Mouse (Mus musculus): ENCODE data around the gene Tmem9b. TPM values are rescaled to one million over a fixed set of nuclear protein-coding genes. Genes with fewer than 3 reads are reported as not detected.

Gene Tmem9b
- polyA plus RNA-seq, 1 experiment from 2014 or later = 132 TPM

DNA sequence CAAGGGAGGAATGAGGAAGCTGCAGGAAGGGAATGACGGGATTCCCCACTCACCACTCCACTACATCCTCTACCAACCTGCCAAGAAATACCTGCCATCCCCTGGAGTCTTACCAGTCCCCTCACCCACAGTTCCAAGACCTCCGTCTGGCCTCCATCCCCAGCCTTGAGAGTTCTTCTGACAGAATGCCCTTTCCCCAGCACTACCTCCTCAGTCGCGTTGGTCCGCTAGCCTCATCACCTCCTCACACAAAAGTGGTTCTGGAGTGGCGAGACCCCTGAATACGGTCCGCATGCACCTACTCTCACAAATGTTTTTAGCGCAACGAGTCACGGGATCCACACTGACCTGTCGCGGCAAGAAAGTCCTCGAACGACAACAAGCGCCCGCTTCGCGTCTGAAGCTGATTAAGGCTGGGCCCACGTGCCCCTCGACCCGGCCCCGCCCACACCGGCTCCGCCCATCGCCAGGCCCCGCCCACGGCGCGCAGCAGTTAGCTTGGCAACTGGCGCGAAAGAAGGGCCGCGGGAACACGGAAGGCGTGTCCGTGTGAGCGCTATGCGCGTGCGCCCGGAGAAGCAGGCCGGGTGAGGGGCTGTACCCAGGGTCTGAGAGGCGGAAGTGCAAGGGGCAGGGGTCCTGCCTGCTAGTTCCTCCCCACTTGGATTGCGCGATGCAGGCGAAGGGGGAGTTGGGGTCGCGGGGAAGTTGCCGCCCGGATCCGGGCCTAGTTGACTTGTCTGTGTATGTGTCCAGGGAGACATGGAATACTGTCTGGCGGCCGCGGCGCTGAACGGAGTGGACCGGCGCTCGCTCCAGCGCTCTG lies 49.3 kb downstream of the Tmem9b start, which contains the start of the genes St5 and Akip1:
Gene St5 (minus strand): TSS at position 416 of the 826 bp plus-strand sequence.
Gene Akip1 (plus strand): TSS at position 501 of the 826 bp plus-strand sequence.
- ATAC-seq (ENCODE audit: low FRiP score, low TSS enrichment) = peak; percentile 98
- peak within 1 kb of the TSS; percentile 59 for H3K9ac ChIP-seq (replicated peaks; ENCODE audit: low read length)
- no peaks in the 10 kb centered on the region for H3K9me3 ChIP-seq (ENCODE audit: control insufficient read depth, low read length)
- DNase-seq = peak; percentile 95
- peak within 1 kb of the TSS; percentile 72 for H3K4me2 ChIP-seq (ENCODE audit: low read length)
- H3K4me3 ChIP-seq (replicated peaks; ENCODE audit: low read depth, low read length) = peak within 1 kb of the TSS; percentile 63
- no peaks in the 10 kb centered on the region for H3K4me1 ChIP-seq (ENCODE audit: control insufficient read depth, insufficient read depth, low read length)
- peak within 1 kb of the TSS; percentile 21; the same call in 1 of the 2 replicates for H3K27ac ChIP-seq (replicated peaks; ENCODE audit: low read depth, low read length)
- H3K36me3 ChIP-seq (ENCODE audit: control insufficient read depth, insufficient read depth, low read length) = 0 out of 2 replicates have a peak, but pooled peaks cover 2% of the 10 kb centered on the region
- WGBS = under 1% methylated on average over 61 of the region's 61 CpGs
- H3K27me3 ChIP-seq (ENCODE audit: control insufficient read depth, insufficient read depth, low read length) = no peaks in the 10 kb centered on the region

DNA sequence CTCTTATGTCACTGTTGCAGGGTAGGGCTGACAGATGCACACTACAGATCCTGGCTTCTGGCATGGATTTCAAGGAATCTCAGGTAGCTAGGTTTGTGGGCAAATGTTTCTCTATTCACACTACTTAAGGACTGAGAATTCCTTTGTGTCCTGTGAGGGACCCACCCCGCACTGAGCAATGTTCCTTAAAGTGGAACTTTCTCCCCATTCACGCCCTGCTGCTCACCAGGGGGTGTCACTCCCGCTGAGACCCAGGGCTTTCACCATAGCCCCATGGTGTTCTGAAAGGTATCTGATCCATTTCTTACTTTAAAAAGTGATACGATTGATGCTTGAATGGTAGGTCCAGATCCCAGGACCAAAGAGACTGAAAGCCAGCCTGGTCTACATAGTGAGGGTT lies 50.0 kb downstream of the Tmem9b start:
- Histone ChIP-seq H3K4me3 (replicated peaks; ENCODE audit: low read depth, low read length) (peak overlapping the region; percentile 63), H3K27me3 (ENCODE audit: control insufficient read depth, insufficient read depth, low read length) (no peaks in the 10 kb centered on the region), H3K36me3 (ENCODE audit: control insufficient read depth, insufficient read depth, low read length) (no peaks in the 10 kb centered on the region), H3K9ac (replicated peaks; ENCODE audit: low read length) (no peak overlapping the region), H3K9me3 (ENCODE audit: control insufficient read depth, low read length) (no peaks in the 10 kb centered on the region), H3K27ac (replicated peaks; ENCODE audit: low read depth, low read length) (no peak overlapping the region), H3K4me1 (ENCODE audit: control insufficient read depth, insufficient read depth, low read length) (no peaks in the 10 kb centered on the region), H3K4me2 (ENCODE audit: low read length) (peak overlapping the region; percentile 72)
- DNase-seq (no peak), ATAC-seq (ENCODE audit: low FRiP score, low TSS enrichment) (no peak)
- 33% methylated on average over 4 of the region's 4 CpGs for WGBS

DNA sequence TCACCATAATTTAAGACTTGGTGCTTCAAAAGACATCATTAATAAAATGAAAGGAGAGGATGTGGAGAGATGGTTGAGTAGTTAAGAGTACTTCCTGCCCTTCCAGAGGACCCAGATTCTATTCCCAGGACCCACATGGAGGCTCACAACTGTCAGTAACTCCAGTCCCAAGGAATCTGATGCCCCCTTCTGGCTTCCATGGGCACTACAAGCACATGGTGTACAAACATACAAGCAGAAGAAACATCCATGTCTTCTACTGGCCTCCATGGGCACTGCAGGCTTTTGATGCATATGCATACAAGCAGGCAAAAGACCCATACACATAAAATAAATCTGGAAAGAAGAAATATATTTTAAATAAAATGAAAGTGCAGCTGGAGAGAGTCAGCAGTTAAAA lies 52.5 kb downstream of the Tmem9b start:
- Histone ChIP-seq H3K4me3 (replicated peaks; ENCODE audit: low read depth, low read length) (no peak overlapping the region), H3K9ac (replicated peaks; ENCODE audit: low read length) (no peak overlapping the region), H3K27ac (replicated peaks; ENCODE audit: low read depth, low read length) (no peak overlapping the region), H3K4me1 (ENCODE audit: control insufficient read depth, insufficient read depth, low read length) (no peaks in the 10 kb centered on the region), H3K9me3 (ENCODE audit: control insufficient read depth, low read length) (no peaks in the 10 kb centered on the region), H3K4me2 (ENCODE audit: low read length) (no peak overlapping the region), H3K27me3 (ENCODE audit: control insufficient read depth, insufficient read depth, low read length) (no peaks in the 10 kb centered on the region), H3K36me3 (ENCODE audit: control insufficient read depth, insufficient read depth, low read length) (no peaks in the 10 kb centered on the region)
- DNase-seq (no peak), ATAC-seq (ENCODE audit: low FRiP score, low TSS enrichment) (no peak)

DNA sequence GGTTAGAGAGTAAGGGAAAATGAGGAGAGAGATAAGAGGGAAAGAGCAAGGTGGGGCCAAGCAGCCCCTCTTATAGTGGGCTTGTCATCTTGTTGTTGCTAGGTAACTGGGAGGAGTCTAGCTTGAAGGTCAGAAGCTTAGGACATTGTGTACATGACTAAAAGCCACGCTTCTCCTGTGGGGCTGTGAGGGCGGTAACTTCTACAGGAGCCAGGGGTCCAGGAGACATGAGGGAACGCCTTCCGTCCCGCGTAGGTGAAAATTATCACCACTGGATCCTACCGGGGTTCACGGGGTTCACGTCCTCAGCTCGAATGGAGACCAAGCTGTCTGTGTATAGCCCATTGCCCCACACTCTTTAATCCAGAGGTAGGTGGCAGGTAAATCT lies 57.3 kb downstream of the Tmem9b start:
- Histone ChIP-seq H3K27ac (replicated peaks; ENCODE audit: low read depth, low read length) (no peak overlapping the region), H3K27me3 (ENCODE audit: control insufficient read depth, insufficient read depth, low read length) (no peaks in the 10 kb centered on the region), H3K4me2 (ENCODE audit: low read length) (no peak overlapping the region), H3K4me1 (ENCODE audit: control insufficient read depth, insufficient read depth, low read length) (no peaks in the 10 kb centered on the region), H3K4me3 (replicated peaks; ENCODE audit: low read depth, low read length) (no peak overlapping the region), H3K9me3 (ENCODE audit: control insufficient read depth, low read length) (no peaks in the 10 kb centered on the region), H3K9ac (replicated peaks; ENCODE audit: low read length) (no peak overlapping the region), H3K36me3 (ENCODE audit: control insufficient read depth, insufficient read depth, low read length) (no peaks in the 10 kb centered on the region)
- ATAC-seq (ENCODE audit: low FRiP score, low TSS enrichment) = no peak
- WGBS = 90% methylated on average over 10 of the region's 10 CpGs
- no peak for DNase-seq

DNA sequence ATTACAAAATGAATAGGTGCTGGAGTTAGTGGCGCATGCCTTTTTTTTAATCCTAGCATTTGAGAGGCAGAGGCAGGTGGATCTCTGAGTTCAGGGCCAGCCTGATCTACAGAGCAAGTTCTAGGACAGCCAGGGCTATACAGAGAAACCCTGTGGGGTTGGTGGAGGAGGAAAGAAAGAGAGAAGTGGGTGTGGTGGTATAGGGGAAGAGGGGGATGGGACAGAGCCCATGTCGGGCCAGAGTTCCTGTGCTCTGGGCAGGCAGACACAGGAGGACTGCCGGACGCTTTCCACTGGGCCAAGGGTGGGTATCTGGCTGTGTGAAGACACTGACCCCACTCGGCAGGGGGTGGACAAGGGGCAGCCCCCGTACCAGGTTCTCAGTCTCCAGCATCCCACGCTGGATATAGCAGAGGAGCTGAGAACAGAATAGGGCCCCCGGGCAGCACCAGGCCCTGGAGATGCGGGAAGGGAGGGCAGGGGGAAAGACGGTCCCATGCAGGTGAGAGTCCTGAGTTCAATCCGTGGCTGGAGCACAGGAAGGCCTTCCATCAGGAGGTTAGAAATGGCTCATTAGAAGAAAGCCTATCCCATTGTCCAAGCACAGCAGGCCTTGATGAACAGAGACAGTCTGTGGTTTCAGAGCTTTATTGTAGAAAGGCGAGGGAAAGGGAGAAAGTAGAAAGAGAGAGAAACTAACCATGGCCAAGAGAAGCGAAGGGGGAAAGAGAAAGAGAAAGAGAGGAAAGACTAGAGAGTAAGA lies 57.9 kb downstream of the Tmem9b start:
- ATAC-seq (ENCODE audit: low FRiP score, low TSS enrichment) (no peak), DNase-seq (no peak)
- H3K4me3 ChIP-seq (replicated peaks; ENCODE audit: low read depth, low read length) = no peak overlapping the region
- no peaks in the 10 kb centered on the region for H3K36me3 ChIP-seq (ENCODE audit: control insufficient read depth, insufficient read depth, low read length)
- H3K9me3 ChIP-seq (ENCODE audit: control insufficient read depth, low read length) = no peaks in the 10 kb centered on the region
- no peaks in the 10 kb centered on the region for H3K4me1 ChIP-seq (ENCODE audit: control insufficient read depth, insufficient read depth, low read length)
- WGBS = 81% methylated on average over 13 of the region's 13 CpGs
- H3K4me2 ChIP-seq (ENCODE audit: low read length) = no peak overlapping the region
- H3K9ac ChIP-seq (replicated peaks; ENCODE audit: low read length) = no peak overlapping the region
- no peaks in the 10 kb centered on the region for H3K27me3 ChIP-seq (ENCODE audit: control insufficient read depth, insufficient read depth, low read length)
- H3K27ac ChIP-seq (replicated peaks; ENCODE audit: low read depth, low read length) = no peak overlapping the region

DNA sequence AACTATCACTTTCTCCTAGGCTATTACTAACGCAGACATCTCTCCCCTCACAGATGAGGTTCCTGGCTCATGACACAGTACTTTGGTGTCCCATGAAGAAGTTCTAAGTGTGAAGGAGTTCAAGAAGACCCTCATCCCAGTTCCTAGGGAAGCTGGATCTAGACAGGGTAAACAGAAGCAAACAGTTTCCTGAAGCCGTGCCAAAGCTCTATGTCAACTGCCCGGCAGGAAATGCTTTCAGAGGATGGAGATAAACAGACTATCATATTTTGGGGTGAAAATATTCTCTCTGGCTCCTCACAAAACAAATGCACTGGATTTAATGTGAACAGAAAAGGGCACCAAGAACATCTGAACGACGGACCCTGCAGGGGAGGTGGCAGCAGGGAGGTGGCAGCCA lies 61.7 kb downstream of the Tmem9b start:
- no peaks in the 10 kb centered on the region for H3K36me3 ChIP-seq (ENCODE audit: control insufficient read depth, insufficient read depth, low read length)
- H3K27me3 ChIP-seq (ENCODE audit: control insufficient read depth, insufficient read depth, low read length) = no peaks in the 10 kb centered on the region
- no peak overlapping the region for H3K9ac ChIP-seq (replicated peaks; ENCODE audit: low read length)
- H3K4me2 ChIP-seq (ENCODE audit: low read length) = no peak overlapping the region
- ATAC-seq (ENCODE audit: low FRiP score, low TSS enrichment) (no peak), DNase-seq (no peak)
- H3K27ac ChIP-seq (replicated peaks; ENCODE audit: low read depth, low read length) = no peak overlapping the region
- 86% methylated on average over 5 of the region's 5 CpGs for WGBS
- no peaks in the 10 kb centered on the region for H3K9me3 ChIP-seq (ENCODE audit: control insufficient read depth, low read length)
- H3K4me1 ChIP-seq (ENCODE audit: control insufficient read depth, insufficient read depth, low read length) = 0 out of 2 replicates have a peak, but pooled peaks cover 5% of the 10 kb centered on the region
- H3K4me3 ChIP-seq (replicated peaks; ENCODE audit: low read depth, low read length) = no peak overlapping the region

DNA sequence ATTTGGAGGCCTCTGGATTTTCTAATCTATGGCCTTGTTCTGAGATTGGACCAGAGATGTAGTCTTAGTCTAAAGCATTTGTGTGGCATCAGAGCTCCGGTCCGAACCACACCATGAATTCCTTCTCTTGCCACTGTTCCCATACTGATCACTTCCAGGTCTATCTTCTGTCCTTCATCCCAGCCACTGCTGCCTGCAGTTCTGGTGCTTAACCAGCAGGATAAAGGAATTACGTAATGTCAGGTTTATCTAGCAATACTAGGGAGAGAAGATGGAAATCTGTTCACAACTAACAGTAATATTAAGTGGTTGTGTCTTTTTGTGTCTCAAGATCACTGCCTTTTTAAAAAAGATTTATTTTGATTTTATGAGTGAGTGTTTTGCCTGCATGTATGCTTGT lies 62.6 kb downstream of the Tmem9b start:
- H3K27me3 ChIP-seq (ENCODE audit: control insufficient read depth, insufficient read depth, low read length) = no peaks in the 10 kb centered on the region
- H3K27ac ChIP-seq (replicated peaks; ENCODE audit: low read depth, low read length) = no peak overlapping the region
- no peak overlapping the region for H3K4me2 ChIP-seq (ENCODE audit: low read length)
- DNase-seq = no peak
- 90% methylated on average over 3 of the region's 3 CpGs for WGBS
- no peak overlapping the region for H3K4me3 ChIP-seq (replicated peaks; ENCODE audit: low read depth, low read length)
- H3K4me1 ChIP-seq (ENCODE audit: control insufficient read depth, insufficient read depth, low read length) = 0 out of 2 replicates have a peak, but pooled peaks cover 5% of the 10 kb centered on the region
- H3K36me3 ChIP-seq (ENCODE audit: control insufficient read depth, insufficient read depth, low read length) = no peaks in the 10 kb centered on the region
- H3K9ac ChIP-seq (replicated peaks; ENCODE audit: low read length) = no peak overlapping the region
- H3K9me3 ChIP-seq (ENCODE audit: control insufficient read depth, low read length) = no peaks in the 10 kb centered on the region
- ATAC-seq (ENCODE audit: low FRiP score, low TSS enrichment) = no peak

DNA sequence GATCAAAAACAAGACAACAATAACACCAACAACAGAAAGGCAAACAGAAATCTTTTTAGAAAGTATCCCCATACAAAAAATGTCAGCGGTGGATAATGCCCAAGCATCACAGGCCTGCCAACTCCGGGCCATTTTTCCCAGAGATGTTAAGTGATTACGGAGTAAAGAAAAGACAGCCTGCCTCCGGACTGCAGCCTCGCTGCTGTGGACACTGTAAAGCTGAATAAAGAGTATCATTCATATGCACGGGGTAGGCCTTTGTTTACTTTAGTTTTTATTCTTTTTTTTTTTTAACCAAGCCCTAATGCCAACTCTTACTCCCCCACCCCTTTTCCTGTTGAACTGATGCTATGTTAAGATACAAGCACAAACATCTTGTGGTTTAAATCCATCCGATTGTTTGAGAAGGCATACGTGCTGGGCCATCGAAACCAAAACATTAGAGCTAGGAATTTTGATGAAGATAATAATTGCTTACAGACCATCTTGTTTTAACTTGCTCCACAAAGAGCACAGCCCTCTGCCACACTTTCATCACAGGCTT lies 66.0 kb downstream of the Tmem9b start:
- H3K4me3 ChIP-seq (replicated peaks; ENCODE audit: low read depth, low read length) = no peak overlapping the region
- WGBS = 25% methylated on average over 9 of the region's 9 CpGs
- 0 out of 2 replicates have a peak, but pooled peaks cover 5% of the 10 kb centered on the region for H3K4me1 ChIP-seq (ENCODE audit: control insufficient read depth, insufficient read depth, low read length)

More for the DNA sequence above, 66.0 kb downstream of the Tmem9b start:
- Histone ChIP-seq H3K27me3 (ENCODE audit: control insufficient read depth, insufficient read depth, low read length) (no peaks in the 10 kb centered on the region), H3K9me3 (ENCODE audit: control insufficient read depth, low read length) (no peaks in the 10 kb centered on the region), H3K4me2 (ENCODE audit: low read length) (no peak overlapping the region), H3K9ac (replicated peaks; ENCODE audit: low read length) (no peak overlapping the region), H3K27ac (replicated peaks; ENCODE audit: low read depth, low read length) (no peak overlapping the region), H3K36me3 (ENCODE audit: control insufficient read depth, insufficient read depth, low read length) (no peaks in the 10 kb centered on the region)
- no peak for ATAC-seq (ENCODE audit: low FRiP score, low TSS enrichment)
- peak; percentile 34 for DNase-seq
